Mouse (Mus musculus): ENCODE measurements around the gene Taar3. TPM values are rescaled to one million over a fixed set of nuclear protein-coding genes. Genes with fewer than 3 reads are reported as not detected.

Gene Taar3
- polyA plus RNA-seq, 1 experiment from 2014 or later, result not detected

Other genes starting within 250 kb of the Taar3 start
- 98.2 and 103 TPM in 2 replicates for gene Rps12, start 162.3 kb upstream of the Taar3 start, polyA plus RNA-seq (2015; fragmentation: Nextera tagmentation; extraction: Ambion mirVana)
- gene Slc18b1, start 152.6 kb upstream of the Taar3 start, polyA plus RNA-seq (2015; fragmentation: Nextera tagmentation; extraction: Ambion mirVana), result 7.4 and 8.4 TPM in 2 replicates
- gene Vnn3, start 98.1 kb upstream of the Taar3 start, polyA plus RNA-seq (2015; fragmentation: Nextera tagmentation; extraction: Ambion mirVana), result 0.08 TPM in 1 of 2 replicates, not detected in the other
- 4.8 and 5.2 TPM in 2 replicates for gene Vnn1, start 54.9 kb upstream of the Taar3 start, polyA plus RNA-seq (2015; fragmentation: Nextera tagmentation; extraction: Ambion mirVana)
- not detected in 2 replicates for gene Taar1, start 29.2 kb upstream of the Taar3 start, polyA plus RNA-seq (2015; fragmentation: Nextera tagmentation; extraction: Ambion mirVana)
- not detected in 2 replicates for gene Taar2, start 11.0 kb upstream of the Taar3 start, polyA plus RNA-seq (2015; fragmentation: Nextera tagmentation; extraction: Ambion mirVana)
- gene Taar4, start 10.9 kb downstream of the Taar3 start, polyA plus RNA-seq (2015; fragmentation: Nextera tagmentation; extraction: Ambion mirVana), result not detected in 2 replicates
- not detected in 2 replicates for gene Taar5, start 21.1 kb downstream of the Taar3 start, polyA plus RNA-seq (2015; fragmentation: Nextera tagmentation; extraction: Ambion mirVana)
- gene Taar6, start 36.1 kb downstream of the Taar3 start, polyA plus RNA-seq (2015; fragmentation: Nextera tagmentation; extraction: Ambion mirVana), result not detected in 2 replicates
- not detected in 2 replicates for gene Taar7a, start 43.9 kb downstream of the Taar3 start, polyA plus RNA-seq (2015; fragmentation: Nextera tagmentation; extraction: Ambion mirVana)
- not detected in 2 replicates for gene Taar7b, start 50.4 kb downstream of the Taar3 start, polyA plus RNA-seq (2015; fragmentation: Nextera tagmentation; extraction: Ambion mirVana)
- not detected in 2 replicates for gene Taar7d, start 77.7 kb downstream of the Taar3 start, polyA plus RNA-seq (2015; fragmentation: Nextera tagmentation; extraction: Ambion mirVana)
- not detected in 2 replicates for gene Taar7e, start 88.1 kb downstream of the Taar3 start, polyA plus RNA-seq (2015; fragmentation: Nextera tagmentation; extraction: Ambion mirVana)
- not detected in 2 replicates for gene Taar7f, start 100.0 kb downstream of the Taar3 start, polyA plus RNA-seq (2015; fragmentation: Nextera tagmentation; extraction: Ambion mirVana)
- not detected in 2 replicates for gene Taar8a, start 126.9 kb downstream of the Taar3 start, polyA plus RNA-seq (2015; fragmentation: Nextera tagmentation; extraction: Ambion mirVana)
- not detected in 2 replicates for gene Taar8b, start 142.7 kb downstream of the Taar3 start, polyA plus RNA-seq (2015; fragmentation: Nextera tagmentation; extraction: Ambion mirVana)
- not detected in 2 replicates for gene Taar8c, start 152.4 kb downstream of the Taar3 start, polyA plus RNA-seq (2015; fragmentation: Nextera tagmentation; extraction: Ambion mirVana)
- not detected in 2 replicates for gene Taar9, start 160.0 kb downstream of the Taar3 start, polyA plus RNA-seq (2015; fragmentation: Nextera tagmentation; extraction: Ambion mirVana)
- 74.9 and 82.6 TPM in 2 replicates for gene Stx7, start 199.7 kb downstream of the Taar3 start, polyA plus RNA-seq (2015; fragmentation: Nextera tagmentation; extraction: Ambion mirVana)

Measured in heart, embryonic 13.5 days (tissue).